Mouse (Mus musculus) midbrain, embryonic 14.5 days (tissue): Measurements from ENCODE around the gene Gm44503. TPM values are rescaled to one million over a fixed set of nuclear protein-coding genes. Genes with fewer than 3 reads are reported as not detected.

Source experiments
- microRNA-seq: library from miRNA; unstranded; fragments of <30 nt; microRNA quantifications from one replicate; pipeline ENCODE4, GENCODE M21; 2016
- polyA plus RNA-seq: library from polyadenylated mRNA; unstranded; fragments of >200 nt; fragmentation: Nextera tagmentation; extraction: Ambion mirVana; gene quantifications from 2 replicates; pipeline ENCODE4 v1.2.1, GENCODE M21; 2014

Gm44503 gene
- polyA plus RNA-seq, 1 experiment from 2014 or later = not detected

Small RNA genes within 50 kb of the gene (microRNA-seq; reads per million reads assigned to microRNA genes)
- not detected for gene Gm27353

Other genes starting within 250 kb of the Gm44503 start
- 0.30 and 0.54 TPM in 2 replicates for gene Prtg, start 152.0 kb upstream of the Gm44503 start, polyA plus RNA-seq
- 15.5 and 16.3 TPM in 2 replicates for gene Pygo1, start 33.2 kb upstream of the Gm44503 start, polyA plus RNA-seq
- 1.7 and 1.8 TPM in 2 replicates for gene Dyx1c1, start 67 bp upstream of the Gm44503 start, polyA plus RNA-seq
- 20.8 and 25.2 TPM in 2 replicates for gene Ccpg1os, start 26.5 kb downstream of the Gm44503 start, polyA plus RNA-seq
- 28.4 and 44.1 TPM in 2 replicates for gene Ccpg1, start 26.6 kb downstream of the Gm44503 start, polyA plus RNA-seq
- 13.6 and 16.8 TPM in 2 replicates for gene Pigb, start 81.5 kb downstream of the Gm44503 start, polyA plus RNA-seq
- gene Rab27a, start 86.0 kb downstream of the Gm44503 start, polyA plus RNA-seq = 0.74 and 1.0 TPM in 2 replicates
- 0.23 and 0.24 TPM in 2 replicates for gene Khdc3, start 143.0 kb downstream of the Gm44503 start, polyA plus RNA-seq
- gene Gm20509, start 143.6 kb downstream of the Gm44503 start, polyA plus RNA-seq = not detected in 2 replicates
- gene Rsl24d1, start 154.6 kb downstream of the Gm44503 start, polyA plus RNA-seq = 121 and 122 TPM in 2 replicates